Mouse (Mus musculus) thymus, adult 2 months (tissue): ENCODE measurements around the gene 1810062G17Rik. TPM values are rescaled to one million over a fixed set of nuclear protein-coding genes. Genes with fewer than 3 reads are reported as not detected.

ENCODE experiments used
- DNase-seq: peaks from one replicate; pipeline ENCODE4 v3.0.0; 2021
- H3K27ac ChIP-seq: fragments of 200-500 bp; 2 replicates; pipeline ENCODE4 v1.5.1; 2012; ENCODE audit warnings: low read length, control low read depth; ENCODE audit not compliant: control insufficient read depth, insufficient read depth
- H3K27me3 ChIP-seq: fragments of 200-500 bp; 2 replicates; pipeline ENCODE4 v1.6.1; 2012; ENCODE audit warnings: mild to moderate bottlenecking, low read length, moderate library complexity, mixed read lengths; ENCODE audit not compliant: control insufficient read depth, insufficient read depth
- H3K36me3 ChIP-seq: fragments of 200-500 bp; 2 replicates; pipeline ENCODE4 v1.6.1; 2012; ENCODE audit warnings: mild to moderate bottlenecking, low read length, moderate library complexity; ENCODE audit not compliant: control insufficient read depth, insufficient read depth
- H3K4me1 ChIP-seq: fragments of 200-500 bp; replicated peaks from 2 replicates; pipeline ENCODE4 v1.6.1; 2012; ENCODE audit warnings: low read length; ENCODE audit not compliant: control insufficient read depth, insufficient read depth
- H3K4me3 ChIP-seq: fragments of 200-500 bp; 2 replicates; pipeline ENCODE4 v1.5.1; 2012; ENCODE audit warnings: mild to moderate bottlenecking, low read length, control low read depth, moderate library complexity; ENCODE audit not compliant: control insufficient read depth, insufficient read depth
- CTCF ChIP-seq: fragments of 200-500 bp; IDR thresholded peaks from 2 replicates; pipeline ENCODE4 v1.5.1; 2012; ENCODE audit warnings: mild to moderate bottlenecking, control low read depth, low read length, moderate library complexity, borderline replicate concordance; ENCODE audit not compliant: control insufficient read depth, poor library complexity, insufficient read depth; ENCODE audit errors: extremely low read depth
- POLR2A ChIP-seq: fragments of 200-500 bp; IDR thresholded peaks from 2 replicates; pipeline ENCODE4 v1.6.1; 2012; ENCODE audit warnings: mild to moderate bottlenecking, low read length, control low read depth, moderate library complexity; ENCODE audit not compliant: control insufficient read depth, poor library complexity, insufficient read depth; ENCODE audit errors: extremely low read depth
- WGBS: fragments of 180-500 bp; shearing (Covaris S2); methylation state at CpG from one replicate; pipeline ENCODE4 v1.1.7; 2018; 5-methylcytosine and 5-hydroxymethylcytosine counted together
- polyA plus RNA-seq: library from polyadenylated mRNA; depleted of rRNA; stranded (reverse); fragments of >200 nt; gene quantifications from 2 replicates; pipeline ENCODE4 v1.2.3, GENCODE M21; 2012

Gene 1810062G17Rik
- polyA plus RNA-seq, 1 experiment: 1.5 TPM

- Histone ChIP-seq H3K4me3 (no peak overlapping the region), H3K27me3 (no peaks in the 10 kb centered on the region; the same call in 1 of the 2 replicates), H3K4me1 (no peaks in the 10 kb centered on the region), H3K27ac (no peak overlapping the region), H3K36me3 (no peaks in the 10 kb centered on the region)
- 93% methylated on average over 9 of the region's 9 CpGs for WGBS
- DNase-seq: no peak
- no peak for TF ChIP-seq CTCF
- TF ChIP-seq POLR2A: no peak
These were observed 17.1 kb downstream of the 1810062G17Rik start for GRCm38 (mm10) chr3:36492716-36493391.

GRCm38 (mm10) chr3:36493641-36494283 is 18.0 kb downstream of the 1810062G17Rik start:
- TF ChIP-seq CTCF: no peak
- TF ChIP-seq POLR2A: no peak
- no peaks in the 10 kb centered on the region; the same call in 1 of the 2 replicates for H3K27me3 ChIP-seq
- no peak for DNase-seq
- H3K4me3 ChIP-seq: no peak overlapping the region
- WGBS: 80% methylated on average over 6 of the region's 6 CpGs
- no peaks in the 10 kb centered on the region for H3K4me1 ChIP-seq
- H3K36me3 ChIP-seq: no peaks in the 10 kb centered on the region
- H3K27ac ChIP-seq: no peak overlapping the region

DNA sequence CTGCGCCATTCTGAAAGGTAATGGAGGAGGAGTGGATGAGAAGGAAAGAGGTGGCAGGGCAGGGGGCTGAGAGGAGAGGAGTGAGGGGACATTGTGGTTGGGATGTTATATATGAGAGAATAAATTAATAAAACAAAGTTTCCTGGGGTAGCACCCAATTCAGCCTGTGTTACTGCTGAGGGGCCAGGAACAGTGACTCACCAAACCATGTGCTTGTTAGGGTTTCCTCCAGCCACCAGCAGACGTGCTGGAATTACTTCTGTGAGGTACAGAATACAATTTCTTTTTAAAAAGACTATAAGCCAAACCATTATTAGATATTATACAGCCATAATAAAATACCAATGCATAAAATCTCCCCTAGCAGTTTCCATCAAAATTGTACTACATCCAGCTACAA is 18.9 kb downstream of the 1810062G17Rik start:
- Histone ChIP-seq H3K36me3 (no peaks in the 10 kb centered on the region), H3K4me3 (no peak overlapping the region), H3K4me1 (no peaks in the 10 kb centered on the region), H3K27ac (no peak overlapping the region), H3K27me3 (no peaks in the 10 kb centered on the region; the same call in 1 of the 2 replicates)
- WGBS: 70% methylated on average over 2 of the region's 2 CpGs
- TF ChIP-seq POLR2A: no peak
- no peak for TF ChIP-seq CTCF
- no peak for DNase-seq

DNA sequence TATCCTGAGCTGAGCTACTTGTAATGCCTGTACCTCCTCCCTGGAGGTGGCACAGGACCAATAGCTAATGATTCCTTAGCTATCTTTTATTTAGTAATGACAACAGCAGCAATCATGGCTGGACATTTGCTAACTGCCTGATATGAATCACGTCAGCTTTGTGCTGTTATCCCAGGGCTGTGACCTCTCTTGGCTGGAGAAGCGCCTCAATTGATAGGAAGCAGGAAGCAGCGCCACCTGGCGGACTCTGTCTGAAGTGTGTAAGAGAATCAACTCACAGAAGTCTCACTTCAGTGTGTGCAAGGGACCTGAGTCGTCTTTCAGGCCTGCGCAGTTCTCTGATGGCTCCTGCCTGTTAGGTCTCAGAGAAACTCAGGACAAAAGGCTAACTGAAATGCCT is 19.7 kb downstream of the 1810062G17Rik start:
- TF ChIP-seq CTCF (peak; percentile 71; the same call in 1 of the 2 replicates), POLR2A (no peak)
- 5% methylated on average over 6 of the region's 6 CpGs for WGBS
- peak; percentile 79 for DNase-seq
- Histone ChIP-seq H3K36me3 (no peaks in the 10 kb centered on the region), H3K27me3 (no peaks in the 10 kb centered on the region; the same call in 1 of the 2 replicates), H3K4me1 (no peaks in the 10 kb centered on the region), H3K27ac (no peak overlapping the region), H3K4me3 (no peak overlapping the region)

DNA sequence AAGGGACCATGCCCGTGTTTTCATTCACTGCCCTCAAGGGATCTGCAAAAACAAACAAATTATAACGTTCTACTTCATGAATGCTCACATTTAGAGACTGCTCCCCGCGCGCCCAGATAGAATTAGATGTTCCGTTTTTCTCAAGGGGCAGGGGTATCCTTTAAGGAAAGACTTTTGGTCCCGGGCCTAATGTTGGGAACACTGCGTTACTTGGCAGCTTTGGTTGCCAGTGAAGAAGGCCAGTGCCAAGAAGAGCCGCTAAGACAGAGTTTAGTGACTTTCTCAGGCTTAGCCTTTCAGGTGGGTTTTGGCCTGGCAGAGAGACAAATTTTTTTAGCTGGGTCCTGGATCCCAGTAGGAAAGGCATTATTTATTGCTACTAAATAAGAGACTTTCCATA is 20.5 kb downstream of the 1810062G17Rik start:
- H3K4me1 ChIP-seq: no peaks in the 10 kb centered on the region
- TF ChIP-seq POLR2A: no peak
- no peak for TF ChIP-seq CTCF
- H3K36me3 ChIP-seq: no peaks in the 10 kb centered on the region
- no peak overlapping the region for H3K27ac ChIP-seq
- no peak for DNase-seq
- WGBS: 89% methylated on average over 9 of the region's 9 CpGs
- H3K4me3 ChIP-seq: no peak overlapping the region
- no peaks in the 10 kb centered on the region; the same call in 1 of the 2 replicates for H3K27me3 ChIP-seq

- Histone ChIP-seq H3K36me3 (no peaks in the 10 kb centered on the region), H3K4me1 (no peaks in the 10 kb centered on the region), H3K27me3 (no peaks in the 10 kb centered on the region; the same call in 1 of the 2 replicates), H3K27ac (no peak overlapping the region), H3K4me3 (no peak overlapping the region)
- peak; percentile 58 for DNase-seq
- WGBS: 18% methylated on average over 14 of the region's 14 CpGs
- TF ChIP-seq CTCF: peak; percentile 72; the same call in 1 of the 2 replicates
- TF ChIP-seq POLR2A: no peak
These were observed 21.0 kb downstream of the 1810062G17Rik start for GRCm38 (mm10) chr3:36496746-36497145.
